8 mouse cellular contexts compared by ENCODE assay signal in genomic region chr13:51918781-51919170, GRCm38 (mm10).
DNase-seq lines count a peak whose midpoint lies in the region; ATAC-seq and TF ChIP-seq lines count a peak whose summit lies in the region.
"Had no signal": no experiment of that assay in that cellular context is flagged by ENCODE, and none has a peak within 500 bp of the region (broad histone marks: within the 10 kb centered on the region; RNA-seq: fewer than 3 reads in every experiment).

No protein-coding gene starts in this region.

- no peaks in the 10 kb centered on the region for H3K9me3 ChIP-seq in ES-Bruce4 (replicated peaks; ENCODE audit: control insufficient read depth, insufficient read depth, low read length, poor library complexity, severe bottlenecking)
- H3K9me3 ChIP-seq in hindbrain, embryonic 13.5 days = no peaks in the 10 kb centered on the region
- H3K9me3 ChIP-seq in midbrain, embryonic 11.5 days (ENCODE audit: control insufficient read depth, low read length) = no peaks in the 10 kb centered on the region

- 0 out of 2 replicates have a peak, but pooled peaks have one; percentile 7 for ATAC-seq in hindbrain, embryonic 13.5 days (ENCODE audit: low FRiP score)
- peak; percentile 45 for ATAC-seq in midbrain, embryonic 11.5 days (ENCODE audit: low FRiP score)
- ATAC-seq: Patski had no signal

- no peak overlapping the region for H3K9ac ChIP-seq in ES-Bruce4 (ENCODE audit: low read depth, poor library complexity, severe bottlenecking)
- H3K9ac ChIP-seq in hindbrain, embryonic 13.5 days = no peak overlapping the region
- no peak overlapping the region for H3K9ac ChIP-seq in midbrain, embryonic 11.5 days (ENCODE audit: low read length)

- H3K4me1 ChIP-seq in ES-Bruce4 (ENCODE audit: control insufficient read depth, insufficient read depth, low read length) = peaks cover 31% of the 10 kb centered on the region
- peaks cover 58% of the 10 kb centered on the region for H3K4me1 ChIP-seq in hindbrain, embryonic 13.5 days (replicated peaks)
- peaks cover 55% of the 10 kb centered on the region for H3K4me1 ChIP-seq in midbrain, embryonic 11.5 days (ENCODE audit: control insufficient read depth, insufficient read depth, low read length)
- H3K4me1 ChIP-seq in lung, adult 2 months (ENCODE audit: control insufficient read depth, insufficient read depth, low read length) = no peaks in the 10 kb centered on the region

- no peaks in the 10 kb centered on the region for H3K27me3 ChIP-seq in ES-Bruce4 (ENCODE audit: control insufficient read depth, insufficient read depth, low read length, poor library complexity, severe bottlenecking)
- H3K27me3 ChIP-seq in hindbrain, embryonic 13.5 days = peaks cover 53% of the 10 kb centered on the region
- H3K27me3 ChIP-seq in midbrain, embryonic 11.5 days (ENCODE audit: control insufficient read depth, insufficient read depth, low read length) = peaks cover 65% of the 10 kb centered on the region
- H3K27me3 ChIP-seq: Patski had no signal

- TF ChIP-seq EP300 in ES-Bruce4 (IDR thresholded peaks at IDR 0.05; ENCODE audit: insufficient read depth, low read depth, low read length) = peak; percentile 87

- TF ChIP-seq POLR2A in ES-Bruce4 (IDR thresholded peaks at IDR 0.05; ENCODE audit: insufficient read depth, low read length) = no peak
- TF ChIP-seq POLR2A in lung, adult 2 months (IDR thresholded peaks at IDR 0.05; ENCODE audit: borderline replicate concordance, extremely low read depth, low read depth, low read length) = no peak

- no peak for TF ChIP-seq CTCF in ES-Bruce4 (IDR thresholded peaks at IDR 0.05; ENCODE audit: low read depth, low read length)
- TF ChIP-seq CTCF in lung, adult 2 months (IDR thresholded peaks at IDR 0.05; ENCODE audit: insufficient read depth, low read length) = no peak

- H3K4me3 ChIP-seq in ES-Bruce4 (ENCODE audit: low read depth, low read length) = no peak overlapping the region
- no peak overlapping the region for H3K4me3 ChIP-seq in hindbrain, embryonic 13.5 days
- no peak overlapping the region for H3K4me3 ChIP-seq in midbrain, embryonic 11.5 days (ENCODE audit: low read depth, low read length)
- no peak overlapping the region for H3K4me3 ChIP-seq in lung, adult 2 months (replicated peaks; ENCODE audit: extremely low read depth, low read depth, low read length)

- H3K4me2 ChIP-seq in hindbrain, embryonic 13.5 days = no peak overlapping the region
- peak overlapping the region; percentile 22; the same call in 1 of the 2 replicates for H3K4me2 ChIP-seq in midbrain, embryonic 11.5 days

- intact Hi-C loops in heart, postnatal 14 days (cut with DNase I) = no loop called here

- H3K36me3 ChIP-seq in ES-Bruce4 (ENCODE audit: control insufficient read depth, insufficient read depth, low read length, poor library complexity, severe bottlenecking) = no peaks in the 10 kb centered on the region
- H3K36me3 ChIP-seq in hindbrain, embryonic 13.5 days = no peaks in the 10 kb centered on the region
- H3K36me3 ChIP-seq in midbrain, embryonic 11.5 days (ENCODE audit: control insufficient read depth, insufficient read depth, low read length) = no peaks in the 10 kb centered on the region

- 7% methylated on average over 10 of the region's 10 CpGs for WGBS in hindbrain, embryonic 13.5 days
- 5% methylated on average over 10 of the region's 10 CpGs for WGBS in midbrain, embryonic 11.5 days
- 78% methylated on average over 10 of the region's 10 CpGs for WGBS in lung, adult 2 months

- H3K27ac ChIP-seq in ES-Bruce4 (ENCODE audit: insufficient read depth, low read length) = no peak overlapping the region
- H3K27ac ChIP-seq in hindbrain, embryonic 13.5 days = peak overlapping the region; percentile 83
- H3K27ac ChIP-seq in midbrain, embryonic 11.5 days (ENCODE audit: low read depth, low read length) = peak overlapping the region; percentile 17

- peak; percentile 64 for DNase-seq in embryo, embryonic 11 days
- peak; percentile 96 for DNase-seq in midbrain, embryonic 11.5 days (ENCODE audit: low spot score, missing footprints)
- DNase-seq in thymus, adult 18-20 months = no peak
- no peak for DNase-seq in lung, adult 2 months
- no peak for DNase-seq in heart, postnatal 14 days

Comparison
In these comparisons a context has a peak if more than half of its experiments do, and no peak if none do; other contexts are left out.
1. DNase-seq: peak in embryo, embryonic 11 days (single experiment) and midbrain, embryonic 11.5 days (single experiment); none in thymus, adult 18-20 months (0 of 2), lung, adult 2 months (single experiment) and heart, postnatal 14 days (0 of 2).